Mouse (Mus musculus) midbrain, embryonic 11.5 days (tissue): ENCODE measurements around the gene Ripor3. TPM values are rescaled to one million over a fixed set of nuclear protein-coding genes. Genes with fewer than 3 reads are reported as not detected.

Source experiments
- ATAC-seq: fragments of 200-750 bp; cut with Nextera tagmentation; 2 replicates; pipeline ENCODE4 v1.8.0; 2017; ENCODE audit warnings: moderate TSS enrichment, moderate library complexity; ENCODE audit not compliant: low FRiP score
- DNase-seq: peaks from one replicate; pipeline ENCODE4 v3.0.0; 2015; ENCODE audit warnings: low spot score; ENCODE audit errors: missing footprints
- H3K27ac ChIP-seq: fragments of 300-500 bp; sonication (generic); 2 replicates; pipeline ENCODE4 v1.5.1; 2014; ENCODE audit warnings: low read depth, low read length
- H3K27me3 ChIP-seq: fragments of 300-500 bp; sonication (generic); 2 replicates; pipeline ENCODE4 v1.6.1; 2014; ENCODE audit warnings: mild to moderate bottlenecking, low read length, moderate library complexity, mixed read lengths; ENCODE audit not compliant: control insufficient read depth, insufficient read depth
- H3K36me3 ChIP-seq: fragments of 300-500 bp; sonication (generic); 2 replicates; pipeline ENCODE4 v1.6.1; 2014; ENCODE audit warnings: mild to moderate bottlenecking, low read length, moderate library complexity, mixed read lengths; ENCODE audit not compliant: control insufficient read depth, insufficient read depth
- H3K4me1 ChIP-seq: fragments of 300-500 bp; sonication (generic); 2 replicates; pipeline ENCODE4 v1.6.1; 2014; ENCODE audit warnings: low read length; ENCODE audit not compliant: control insufficient read depth, insufficient read depth
- H3K4me2 ChIP-seq: fragments of 300-500 bp; sonication (generic); 2 replicates; pipeline ENCODE4 v1.6.1; 2014; ENCODE audit warnings: mild to moderate bottlenecking, moderate library complexity
- H3K4me3 ChIP-seq: fragments of 300-500 bp; sonication (generic); 2 replicates; pipeline ENCODE4 v1.5.1; 2014; ENCODE audit warnings: low read depth, low read length
- H3K9ac ChIP-seq: fragments of 300-500 bp; sonication (generic); 2 replicates; pipeline ENCODE4 v1.6.1; 2014; ENCODE audit warnings: low read length
- H3K9me3 ChIP-seq: fragments of 300-500 bp; sonication (generic); 2 replicates; pipeline ENCODE4 v1.6.1; 2016; ENCODE audit warnings: low read length; ENCODE audit not compliant: control insufficient read depth
- WGBS: fragments of 180-500 bp; shearing (Covaris S2); extraction: QIAGEN DNeasy Blood & Tissue Kit; methylation state at CpG from one replicate; pipeline ENCODE4 v1.1.7; 2014; 5-methylcytosine and 5-hydroxymethylcytosine counted together
- polyA plus RNA-seq: library from polyadenylated mRNA; unstranded; fragments of >200 nt; fragmentation: Nextera tagmentation; extraction: Ambion mirVana; gene quantifications from 2 replicates; pipeline ENCODE4 v1.2.1, GENCODE M21; 2014

Ripor3 gene
- polyA plus RNA-seq, 1 experiment from 2014 or later, result 0.57 TPM

DNA sequence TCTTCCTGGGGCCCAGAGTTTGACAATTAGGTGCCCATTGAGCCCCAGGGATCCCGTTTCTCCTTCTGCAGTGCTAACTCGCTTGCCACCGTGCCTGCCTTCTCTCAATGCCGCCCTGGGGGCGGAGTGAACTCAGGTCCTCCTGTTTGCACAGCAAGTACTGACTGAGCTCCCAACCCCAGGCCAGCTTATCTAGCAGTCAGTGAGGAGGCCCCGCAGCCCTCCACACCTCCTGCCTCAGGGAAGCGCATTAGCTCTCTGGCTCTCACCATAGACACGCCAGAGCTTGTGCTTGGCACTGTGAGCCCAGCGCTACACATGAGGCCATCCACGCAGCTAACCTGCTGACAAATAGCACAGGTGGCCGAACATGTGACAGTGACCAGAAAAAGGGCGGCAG lies 22.8 kb downstream of the Ripor3 start:
- Histone ChIP-seq H3K36me3 (no peaks in the 10 kb centered on the region), H3K27ac (no peak overlapping the region), H3K4me1 (no peaks in the 10 kb centered on the region), H3K4me3 (no peak overlapping the region), H3K9ac (no peak overlapping the region), H3K4me2 (no peak overlapping the region), H3K9me3 (no peaks in the 10 kb centered on the region), H3K27me3 (no peaks in the 10 kb centered on the region)
- no peak for ATAC-seq
- no peak for DNase-seq
- WGBS, result 64% methylated on average over 12 of the region's 12 CpGs

- no peak overlapping the region for H3K4me3 ChIP-seq
- H3K27me3 ChIP-seq, result no peaks in the 10 kb centered on the region
- H3K9me3 ChIP-seq, result no peaks in the 10 kb centered on the region
- WGBS, result 38% methylated on average over 6 of the region's 7 CpGs
- H3K36me3 ChIP-seq, result no peaks in the 10 kb centered on the region
- H3K27ac ChIP-seq, result no peak overlapping the region
- H3K4me1 ChIP-seq, result no peaks in the 10 kb centered on the region
- no peak for ATAC-seq
- no peak for DNase-seq
- H3K4me2 ChIP-seq, result no peak overlapping the region
- no peak overlapping the region for H3K9ac ChIP-seq
These were observed 23.7 kb downstream of the Ripor3 start for GRCm38 (mm10) chr2:167986762-167987161.

DNA sequence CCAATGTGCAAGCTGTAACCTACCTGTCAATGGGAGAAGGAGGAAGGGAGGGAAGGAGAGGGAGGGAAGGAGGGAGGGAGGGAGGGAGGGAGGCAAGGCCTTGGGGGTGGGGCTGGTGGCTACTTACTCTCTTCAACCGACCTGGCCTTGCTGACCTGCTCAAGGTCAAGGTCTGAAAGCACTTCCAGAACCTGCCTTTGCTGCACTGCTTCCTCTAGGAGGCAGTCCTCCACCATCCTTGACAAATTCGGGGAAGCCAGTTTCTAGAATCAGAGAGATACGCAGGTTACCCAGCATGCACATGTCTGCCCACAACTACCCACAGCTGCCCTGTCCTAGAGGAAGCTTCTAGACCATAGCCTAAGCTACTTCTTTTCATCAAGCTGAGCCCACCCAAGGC lies 25.5 kb downstream of the Ripor3 start:
- 69% methylated on average over 2 of the region's 3 CpGs for WGBS

GRCm38 (mm10) chr2:167984371-167984770 lies 26.0 kb downstream of the Ripor3 start:
- no peaks in the 10 kb centered on the region for H3K9me3 ChIP-seq
- no peak overlapping the region for H3K27ac ChIP-seq
- H3K36me3 ChIP-seq, result 0 out of 2 replicates have a peak, but pooled peaks cover 3% of the 10 kb centered on the region
- H3K9ac ChIP-seq, result no peak overlapping the region
- no peak for DNase-seq
- H3K27me3 ChIP-seq, result no peaks in the 10 kb centered on the region
- H3K4me1 ChIP-seq, result no peaks in the 10 kb centered on the region
- no peak overlapping the region for H3K4me3 ChIP-seq
- 87% methylated on average over 5 of the region's 5 CpGs for WGBS
- no peak overlapping the region for H3K4me2 ChIP-seq
- no peak for ATAC-seq

More for the DNA sequence above, 25.5 kb downstream of the Ripor3 start:
- no peak overlapping the region for H3K4me3 ChIP-seq
- H3K9me3 ChIP-seq, result no peaks in the 10 kb centered on the region
- no peak overlapping the region for H3K27ac ChIP-seq
- H3K36me3 ChIP-seq, result no peaks in the 10 kb centered on the region
- H3K4me2 ChIP-seq, result no peak overlapping the region
- no peak overlapping the region for H3K9ac ChIP-seq
- no peaks in the 10 kb centered on the region for H3K4me1 ChIP-seq
- H3K27me3 ChIP-seq, result no peaks in the 10 kb centered on the region
- ATAC-seq (no peak), DNase-seq (no peak)

DNA sequence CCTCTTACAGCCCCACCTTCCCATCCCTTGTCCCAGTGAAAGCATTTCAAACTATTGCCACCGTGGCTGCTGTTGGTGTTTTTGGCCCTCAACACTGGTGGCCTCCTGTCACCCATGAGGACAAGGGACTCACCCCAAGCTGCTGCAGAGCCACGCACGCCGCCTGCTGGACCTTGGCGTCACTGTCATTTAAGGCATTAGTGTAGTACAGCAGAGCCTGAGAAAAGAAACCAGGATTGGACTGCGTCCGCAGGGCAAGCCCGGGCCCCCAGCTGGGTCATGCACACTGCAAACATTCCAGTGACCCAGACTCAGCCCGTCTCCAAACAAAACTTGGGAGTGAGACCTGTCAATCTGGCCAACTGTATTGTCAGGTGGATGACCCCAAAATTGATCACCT lies 27.8 kb downstream of the Ripor3 start:
- H3K36me3 ChIP-seq, result 0 out of 2 replicates have a peak, but pooled peaks cover 9% of the 10 kb centered on the region
- no peak overlapping the region for H3K9ac ChIP-seq
- 61% methylated on average over 9 of the region's 9 CpGs for WGBS
- ATAC-seq (no peak), DNase-seq (no peak)
- H3K4me1 ChIP-seq, result no peaks in the 10 kb centered on the region
- no peak overlapping the region for H3K4me2 ChIP-seq
- no peaks in the 10 kb centered on the region for H3K27me3 ChIP-seq
- no peaks in the 10 kb centered on the region for H3K9me3 ChIP-seq
- no peak overlapping the region for H3K4me3 ChIP-seq
- H3K27ac ChIP-seq, result no peak overlapping the region

DNA sequence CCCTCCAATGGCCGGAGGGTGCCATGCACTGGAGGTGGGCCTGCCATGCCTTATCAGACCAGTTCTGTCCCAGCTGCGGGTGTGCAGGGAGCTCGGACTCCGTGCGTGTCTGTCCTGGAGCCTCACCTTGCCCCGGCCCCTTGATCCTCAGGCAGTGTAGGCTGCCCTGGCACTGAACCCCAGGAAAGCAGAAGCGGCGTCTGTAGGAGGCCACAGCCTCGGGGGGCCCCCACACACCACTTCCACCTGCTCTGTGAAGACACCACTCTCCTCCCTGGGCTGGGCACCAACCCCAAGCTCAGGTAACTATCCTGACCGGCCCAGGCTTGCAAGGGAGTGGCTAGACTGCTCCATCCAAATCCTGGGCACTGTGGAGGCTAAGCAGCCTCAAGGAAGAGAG lies 30.0 kb downstream of the Ripor3 start:
- H3K4me1 ChIP-seq, result no peaks in the 10 kb centered on the region
- H3K9ac ChIP-seq, result no peak overlapping the region
- WGBS, result 93% methylated on average over 10 of the region's 10 CpGs
- DNase-seq, result no peak
- H3K4me2 ChIP-seq, result no peak overlapping the region
- ATAC-seq, result no peak
- H3K4me3 ChIP-seq, result no peak overlapping the region
- H3K36me3 ChIP-seq, result peaks cover 21% of the 10 kb centered on the region; the same call in 1 of the 2 replicates
- H3K9me3 ChIP-seq, result no peaks in the 10 kb centered on the region
- no peaks in the 10 kb centered on the region for H3K27me3 ChIP-seq
- no peak overlapping the region for H3K27ac ChIP-seq

DNA sequence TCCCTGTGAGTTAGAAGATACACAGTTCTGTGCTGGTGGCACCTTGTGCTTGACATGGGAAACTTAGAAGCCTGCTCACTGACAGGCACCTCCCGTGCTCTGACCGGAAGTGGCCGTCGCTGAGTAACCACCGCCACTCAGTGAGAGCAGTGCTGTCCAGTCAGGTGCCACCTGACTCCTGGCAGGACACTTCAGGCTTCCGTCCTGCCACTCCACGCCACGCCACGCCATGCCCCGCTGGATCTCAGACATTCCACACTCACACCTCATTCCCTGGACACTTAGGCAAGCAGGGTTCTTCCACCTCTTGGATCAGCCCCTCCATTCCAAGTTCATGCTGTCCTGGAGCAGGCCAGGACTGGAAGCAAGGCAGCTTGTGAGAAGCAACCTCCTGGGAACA lies 32.1 kb downstream of the Ripor3 start:
- H3K36me3 ChIP-seq, result peaks cover 33% of the 10 kb centered on the region
- 97% methylated on average over 10 of the region's 10 CpGs for WGBS

DNA sequence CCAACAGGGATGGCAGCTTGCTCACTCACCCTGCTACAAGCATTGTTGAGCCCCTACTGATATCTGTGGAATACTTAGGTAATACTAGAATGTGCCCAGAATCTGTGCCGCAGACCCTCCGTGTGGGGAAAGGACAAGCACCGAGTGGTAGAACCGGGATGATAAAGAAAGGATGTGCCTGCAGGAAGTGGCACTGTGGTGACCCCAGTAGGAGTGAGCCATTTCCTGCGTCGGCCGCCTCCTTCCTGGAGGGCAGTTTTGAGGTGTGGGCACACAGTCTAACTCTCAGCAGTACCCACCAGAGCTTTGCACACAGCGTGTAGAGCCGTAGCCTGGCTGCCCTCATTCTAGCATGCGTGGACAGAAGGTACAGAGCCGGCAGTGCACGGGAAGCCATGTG lies 34.7 kb downstream of the Ripor3 start:
- no peak overlapping the region for H3K4me2 ChIP-seq
- H3K9me3 ChIP-seq, result no peaks in the 10 kb centered on the region
- H3K27me3 ChIP-seq, result no peaks in the 10 kb centered on the region
- no peak for ATAC-seq
- no peak for DNase-seq
- no peaks in the 10 kb centered on the region for H3K4me1 ChIP-seq
- H3K27ac ChIP-seq, result no peak overlapping the region
- WGBS, result 94% methylated on average over 12 of the region's 12 CpGs
- peaks cover 41% of the 10 kb centered on the region for H3K36me3 ChIP-seq
- no peak overlapping the region for H3K4me3 ChIP-seq
- no peak overlapping the region for H3K9ac ChIP-seq

More for the DNA sequence above, 32.1 kb downstream of the Ripor3 start:
- H3K4me1 ChIP-seq, result no peaks in the 10 kb centered on the region
- no peaks in the 10 kb centered on the region for H3K9me3 ChIP-seq
- ATAC-seq, result no peak
- H3K4me2 ChIP-seq, result no peak overlapping the region
- H3K27ac ChIP-seq, result no peak overlapping the region
- H3K27me3 ChIP-seq, result no peaks in the 10 kb centered on the region
- H3K4me3 ChIP-seq, result no peak overlapping the region
- no peak overlapping the region for H3K9ac ChIP-seq
- DNase-seq, result no peak

DNA sequence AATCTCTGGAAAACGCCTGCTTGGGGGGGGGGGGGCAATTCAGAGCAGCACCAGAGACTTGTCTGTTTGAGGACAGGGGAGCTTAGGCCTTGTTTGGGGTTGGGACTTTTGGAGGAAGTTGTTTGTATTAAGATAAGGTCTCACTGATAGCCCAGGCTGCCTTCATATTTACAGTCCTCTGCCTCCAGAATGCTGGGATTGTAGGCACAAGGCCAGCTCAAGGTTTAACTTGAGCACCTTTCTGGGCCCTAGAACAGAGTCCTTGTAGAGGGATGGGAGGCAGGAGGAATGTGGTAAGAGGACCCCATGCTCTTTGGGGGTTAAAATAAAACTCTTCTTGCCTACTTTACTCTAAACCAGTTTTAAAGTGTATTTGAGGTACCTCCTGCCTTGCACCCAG lies 37.6 kb downstream of the Ripor3 start:
- Histone ChIP-seq H3K4me3 (no peak overlapping the region), H3K27ac (no peak overlapping the region), H3K27me3 (no peaks in the 10 kb centered on the region), H3K9ac (no peak overlapping the region), H3K4me1 (no peaks in the 10 kb centered on the region), H3K4me2 (no peak overlapping the region), H3K36me3 (peaks cover 39% of the 10 kb centered on the region), H3K9me3 (no peaks in the 10 kb centered on the region)
- 38% methylated on average over 1 of the region's 1 CpGs for WGBS
- DNase-seq (no peak), ATAC-seq (no peak)

DNA sequence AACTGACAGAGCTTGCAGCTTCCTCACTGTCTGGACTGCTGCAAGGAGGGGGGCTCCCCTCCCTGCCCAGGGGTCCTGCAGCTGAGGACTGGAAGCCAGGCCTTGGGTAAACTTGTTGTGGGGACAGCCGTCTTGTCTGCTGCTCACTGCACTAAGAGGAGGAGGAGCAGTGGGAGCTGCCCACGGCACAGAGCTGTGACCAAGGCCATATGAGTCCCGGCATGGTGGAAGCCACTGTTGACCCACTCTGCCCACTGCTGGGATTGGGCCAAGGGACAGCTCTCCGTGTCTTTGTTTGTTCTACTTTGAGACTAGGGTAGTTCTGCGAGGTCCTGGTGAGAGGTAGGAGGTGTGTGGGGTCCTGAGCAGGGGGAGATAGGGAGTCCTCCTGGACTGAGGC lies 38.3 kb downstream of the Ripor3 start:
- Histone ChIP-seq H3K9me3 (no peaks in the 10 kb centered on the region), H3K4me2 (no peak overlapping the region), H3K4me1 (no peaks in the 10 kb centered on the region), H3K9ac (no peak overlapping the region), H3K27me3 (no peaks in the 10 kb centered on the region), H3K36me3 (peaks cover 40% of the 10 kb centered on the region), H3K27ac (no peak overlapping the region), H3K4me3 (no peak overlapping the region)
- ATAC-seq, result no peak
- WGBS, result 81% methylated on average over 5 of the region's 5 CpGs
- DNase-seq, result no peak
